In genomic region chr2:120068555-120069465, GRCm38 (mm10) we compare ENCODE assay signal across 8 mouse cellular contexts. TPM values are rescaled to one million over a fixed set of nuclear protein-coding genes. Genes with fewer than 3 reads are reported as not detected.
DNase-seq lines count a peak whose midpoint lies in the region; ATAC-seq and TF ChIP-seq lines count a peak whose summit lies in the region.

No protein-coding gene starts in this region.

- WGBS in forebrain, embryonic 13.5 days, result 37% methylated on average over 16 of the region's 16 CpGs
- WGBS in kidney, embryonic 14.5 days, result 43% methylated on average over 16 of the region's 16 CpGs

- DNase-seq in left cerebral cortex, adult 2 months (ENCODE audit: extremely low spot score in 1 of 2, low spot score in 2 of 2), result no peak
- DNase-seq in left cerebral cortex, adult 11 months (ENCODE audit: low spot score), result no peak
- peak; percentile 56 for DNase-seq in brain, embryonic 14.5 days (ENCODE audit: low read depth)
- DNase-seq in thymus, postnatal 14 days, result peak; percentile 24
- no peak for DNase-seq in testis, postnatal 14 days (ENCODE audit: low spot score)

- peak; percentile 68 for TF ChIP-seq CTCF in left cerebral cortex, adult 2 months (IDR thresholded peaks at IDR 0.05)
- peak; percentile 75 for TF ChIP-seq CTCF in brain, embryonic 14.5 days (IDR thresholded peaks at IDR 0.05; ENCODE audit: borderline replicate concordance, extremely low read depth, insufficient read depth, insufficient read length)

- H3K36me3 ChIP-seq in forebrain, embryonic 13.5 days (ENCODE audit: poor library complexity, severe bottlenecking), result no peaks in the 10 kb centered on the region
- H3K36me3 ChIP-seq in kidney, embryonic 14.5 days (ENCODE audit: control insufficient read depth, insufficient read depth, low read length), result no peaks in the 10 kb centered on the region

- peak overlapping the region; percentile 24; the same call in 1 of the 2 replicates for H3K4me2 ChIP-seq in forebrain, embryonic 13.5 days
- H3K4me2 ChIP-seq in kidney, embryonic 14.5 days (replicated peaks; ENCODE audit: low read depth, low read length), result no peak overlapping the region

- peak overlapping the region; percentile 41; the same call in 1 of the 2 replicates for H3K9ac ChIP-seq in forebrain, embryonic 13.5 days
- H3K9ac ChIP-seq in kidney, embryonic 14.5 days (ENCODE audit: low read depth, low read length), result no peak overlapping the region

- peak overlapping the region; percentile 17 for H3K27ac ChIP-seq in left cerebral cortex, adult 2 months
- H3K27ac ChIP-seq in forebrain, embryonic 13.5 days, result no peak overlapping the region
- H3K27ac ChIP-seq in kidney, embryonic 14.5 days (ENCODE audit: low read depth, low read length), result no peak overlapping the region

- no peaks in the 10 kb centered on the region for H3K27me3 ChIP-seq in forebrain, embryonic 13.5 days
- H3K27me3 ChIP-seq in kidney, embryonic 14.5 days (ENCODE audit: control insufficient read depth, insufficient read depth, low read length), result no peaks in the 10 kb centered on the region

- no peaks in the 10 kb centered on the region for H3K9me3 ChIP-seq in forebrain, embryonic 13.5 days (replicated peaks)
- no peaks in the 10 kb centered on the region for H3K9me3 ChIP-seq in kidney, embryonic 14.5 days (ENCODE audit: control insufficient read depth, low read length)

- H3K4me1 ChIP-seq in forebrain, embryonic 13.5 days, result peaks cover 12% of the 10 kb centered on the region; the same call in 1 of the 2 replicates
- no peaks in the 10 kb centered on the region for H3K4me1 ChIP-seq in kidney, embryonic 14.5 days (ENCODE audit: control insufficient read depth, insufficient read depth, low read length)

- H3K4me3 ChIP-seq in left cerebral cortex, adult 2 months, result no peak overlapping the region
- no peak overlapping the region for H3K4me3 ChIP-seq in forebrain, embryonic 13.5 days
- no peak overlapping the region for H3K4me3 ChIP-seq in kidney, embryonic 14.5 days (ENCODE audit: low read length)

- TF ChIP-seq POLR2A in brain, embryonic 14.5 days (IDR thresholded peaks at IDR 0.05; ENCODE audit: borderline replicate concordance, extremely low read depth, insufficient read depth, insufficient read length, poor library complexity, severe bottlenecking), result no peak

- intact Hi-C loops in left cerebral cortex, adult 2 months (cut with DNase I), result no loop called here

- no peak; the same call in 1 of the 2 replicates for ATAC-seq in forebrain, embryonic 13.5 days
- peak; percentile 62 for ATAC-seq in kidney, embryonic 14.5 days (ENCODE audit: low FRiP score, low TSS enrichment)
- ATAC-seq in megakaryocyte-erythroid progenitor cell, adult 5-6 weeks (replicated peaks; ENCODE audit: low FRiP score, low TSS enrichment, poor library complexity, severe bottlenecking), result peak; percentile 66

RNA-seq across cellular contexts. Expression of gene Pla2g4b, which starts 35.6 kb away (rescaled TPM):
- total RNA-seq in left cerebral cortex, adult 2 months (2021), result 1 to 10 TPM; 3.9 to 4.1 TPM
- polyA plus RNA-seq in brain, embryonic 14.5 days (2012; rRNA removed), result 26.3 and 28.7 TPM in 2 replicates
- 1.5 and 1.9 TPM in 2 replicates for polyA plus RNA-seq in forebrain, embryonic 13.5 days (2015; fragmentation: Nextera tagmentation; extraction: Ambion mirVana)
- 1.3 and 1.5 TPM in 2 replicates for polyA plus RNA-seq in kidney, embryonic 14.5 days (2014; fragmentation: Nextera tagmentation; extraction: Ambion mirVana)
- total RNA-seq in megakaryocyte-erythroid progenitor cell, adult 5-6 weeks (2014; fragmentation: Nextera tagmentation), result 8.0 and 10.7 TPM in 2 replicates
- total RNA-seq in megakaryocyte-erythroid progenitor cell, adult 5-6 weeks (2017), result 1.5 and 4.7 TPM in 2 replicates

RNA-seq across cellular contexts. Expression of gene Gm28042, which starts 41.5 kb away (rescaled TPM):
- total RNA-seq in left cerebral cortex, adult 2 months (2021), result 1 to 10 TPM in 1 of 2 experiments, under 1 TPM in 1; 0.97 to 1.3 TPM
- 24.3 and 29.6 TPM in 2 replicates for polyA plus RNA-seq in brain, embryonic 14.5 days (2012; rRNA removed)
- 4.8 and 6.2 TPM in 2 replicates for polyA plus RNA-seq in forebrain, embryonic 13.5 days (2015; fragmentation: Nextera tagmentation; extraction: Ambion mirVana)
- 3.5 and 3.7 TPM in 2 replicates for polyA plus RNA-seq in kidney, embryonic 14.5 days (2014; fragmentation: Nextera tagmentation; extraction: Ambion mirVana)
- total RNA-seq in megakaryocyte-erythroid progenitor cell, adult 5-6 weeks (2014; fragmentation: Nextera tagmentation), result 1.3 and 3.8 TPM in 2 replicates
- total RNA-seq in megakaryocyte-erythroid progenitor cell, adult 5-6 weeks (2017), result 0.30 TPM in 1 of 2 replicates, not detected in the other

RNA-seq across cellular contexts. Expression of gene Jmjd7, which starts 41.5 kb away (rescaled TPM):
- 1 to 10 TPM; 4.7 to 6.9 TPM for total RNA-seq in left cerebral cortex, adult 2 months (2021)
- polyA plus RNA-seq in brain, embryonic 14.5 days (2012; rRNA removed), result 16.6 and 23.5 TPM in 2 replicates
- polyA plus RNA-seq in forebrain, embryonic 13.5 days (2015; fragmentation: Nextera tagmentation; extraction: Ambion mirVana), result 19.8 and 22.4 TPM in 2 replicates
- 22.2 and 26.3 TPM in 2 replicates for polyA plus RNA-seq in kidney, embryonic 14.5 days (2014; fragmentation: Nextera tagmentation; extraction: Ambion mirVana)
- total RNA-seq in megakaryocyte-erythroid progenitor cell, adult 5-6 weeks (2014; fragmentation: Nextera tagmentation), result 11.9 and 30.3 TPM in 2 replicates
- 4.2 and 15.8 TPM in 2 replicates for total RNA-seq in megakaryocyte-erythroid progenitor cell, adult 5-6 weeks (2017)

Comparison
In these comparisons a context has a peak if more than half of its experiments do, and no peak if none do; other contexts are left out.
1. DNase-seq: peak in brain, embryonic 14.5 days (single experiment) and thymus, postnatal 14 days (single experiment); none in left cerebral cortex, adult 2 months (0 of 2), left cerebral cortex, adult 11 months (single experiment) and testis, postnatal 14 days (single experiment).